Mouse (Mus musculus): Measurements from ENCODE around the gene Intu.

DNA sequence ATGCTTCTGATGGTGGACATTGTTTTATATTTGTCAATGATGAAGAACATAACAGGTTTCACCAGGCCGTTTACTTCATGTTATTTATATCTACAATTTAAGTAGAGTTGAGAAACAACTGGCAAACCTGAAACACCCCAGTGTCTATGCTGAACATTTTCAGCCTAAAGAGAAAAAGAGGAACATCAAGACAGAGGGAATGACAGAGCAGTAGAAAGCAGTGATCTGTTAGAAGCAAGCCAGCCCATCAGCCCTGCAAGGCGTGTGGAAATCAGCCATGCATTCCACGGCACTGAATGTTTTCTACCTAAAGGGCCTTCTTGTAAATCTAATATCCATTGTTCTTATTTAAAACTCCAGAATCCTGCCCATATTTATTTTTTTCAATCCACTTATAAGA lies 12.8 kb upstream of the Intu start:
- no peak for TF ChIP-seq POLR2A (IDR thresholded peaks at IDR 0.05; ENCODE audit: control insufficient read depth, low read depth, low read length)
- TF ChIP-seq CTCF (IDR thresholded peaks at IDR 0.05; ENCODE audit: control insufficient read depth, insufficient read depth, insufficient replicate concordance, low read depth, low read length), result no peak

All from testis, adult 2 months (tissue).